18 mouse cellular contexts compared by ENCODE assay signal in the genomic region with DNA sequence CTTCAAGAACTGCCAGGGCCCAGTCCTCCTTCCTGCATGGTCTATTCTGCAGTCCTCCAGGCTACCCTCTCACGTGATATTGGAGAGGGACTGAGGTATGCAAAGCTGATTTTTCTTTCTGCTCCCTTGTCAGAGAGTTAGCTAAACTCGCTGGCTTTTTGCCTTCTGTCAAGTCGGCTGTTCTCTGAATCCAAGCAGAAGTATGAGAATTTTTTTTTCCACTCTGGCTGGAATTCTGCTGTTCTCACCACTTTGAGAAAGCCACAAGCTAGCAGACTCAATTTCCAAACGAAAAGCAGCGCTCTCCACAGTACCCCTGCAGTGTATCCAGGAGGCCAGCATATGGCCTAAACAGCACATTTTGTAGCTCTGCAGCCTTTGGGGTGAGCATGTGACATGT. TPM values are rescaled to one million over a fixed set of nuclear protein-coding genes. Genes with fewer than 3 reads are reported as not detected.
DNase-seq lines count a peak whose midpoint lies in the region; ATAC-seq and TF ChIP-seq lines count a peak whose summit lies in the region.
"Had no signal": no experiment of that assay in that cellular context is flagged by ENCODE, and none has a peak within 500 bp of the region (broad histone marks: within the 10 kb centered on the region; RNA-seq: fewer than 3 reads in every experiment).

No protein-coding gene starts in this region.

- TF ChIP-seq CTCF in kidney, postnatal 0 days (IDR thresholded peaks at IDR 0.05; ENCODE audit: low read depth) = no peak

- H3K4me3 ChIP-seq in kidney, postnatal 0 days (replicated peaks; ENCODE audit: low read depth, low read length) = no peak overlapping the region
- H3K4me3 ChIP-seq in kidney, embryonic 15.5 days (replicated peaks) = no peak overlapping the region
- H3K4me3 ChIP-seq: erythroblast, embryonic 14.5 days; heart, embryonic 13.5 days; hindbrain, embryonic 12.5 days; midbrain, embryonic 12.5 days had no signal

- WGBS in kidney, postnatal 0 days = 54% methylated on average over 5 of the region's 5 CpGs
- 64% methylated on average over 5 of the region's 5 CpGs for WGBS in kidney, embryonic 15.5 days

- DNase-seq in kidney, postnatal 0 days (ENCODE audit: low spot score) = peak; percentile 11
- peak; percentile 48 to 78 for DNase-seq in right cerebral cortex, postnatal 10 days (ENCODE audit: low spot score in 2 of 2)
- no peak for DNase-seq in right cerebral cortex, postnatal 36 days (ENCODE audit: low spot score in 2 of 2)
- peak; percentile 16 to 18 for DNase-seq in layer of hippocampus, postnatal 10 days (ENCODE audit: low spot score in 2 of 2)
- no peak for DNase-seq in yolk sac, embryonic 10.5 days (ENCODE audit: low spot score)
- no peak for DNase-seq in urinary bladder, adult 18-20 months (ENCODE audit: low spot score in 2 of 2)
- DNase-seq: gastrocnemius, postnatal 25 days; kidney, adult 11 months; kidney, postnatal 4 days; thymus, postnatal 25 days had no signal

- H3K4me1 ChIP-seq in kidney, postnatal 0 days (replicated peaks; ENCODE audit: insufficient read depth, low read length) = no peaks in the 10 kb centered on the region
- H3K4me1 ChIP-seq in kidney, embryonic 15.5 days = no peaks in the 10 kb centered on the region
- H3K4me1 ChIP-seq: heart, embryonic 13.5 days had no signal

- H3K36me3 ChIP-seq in kidney, postnatal 0 days (ENCODE audit: insufficient read depth, low read length) = no peaks in the 10 kb centered on the region
- no peaks in the 10 kb centered on the region for H3K36me3 ChIP-seq in kidney, embryonic 15.5 days
- H3K36me3 ChIP-seq: heart, embryonic 13.5 days; hindbrain, embryonic 12.5 days; midbrain, embryonic 12.5 days had no signal

- H3K4me2 ChIP-seq in kidney, postnatal 0 days (ENCODE audit: low read length) = no peak overlapping the region
- no peak overlapping the region for H3K4me2 ChIP-seq in kidney, embryonic 15.5 days
- H3K4me2 ChIP-seq: heart, embryonic 13.5 days; hindbrain, embryonic 12.5 days; midbrain, embryonic 12.5 days had no signal

- H3K27me3 ChIP-seq in kidney, postnatal 0 days (ENCODE audit: insufficient read depth, low read length) = no peaks in the 10 kb centered on the region
- H3K27me3 ChIP-seq in kidney, embryonic 15.5 days = no peaks in the 10 kb centered on the region
- H3K27me3 ChIP-seq: CH12.LX; heart, embryonic 13.5 days; hindbrain, embryonic 12.5 days; midbrain, embryonic 12.5 days had no signal

- H3K9me3 ChIP-seq in kidney, postnatal 0 days (replicated peaks; ENCODE audit: low read length) = no peaks in the 10 kb centered on the region
- no peaks in the 10 kb centered on the region for H3K9me3 ChIP-seq in kidney, embryonic 15.5 days (replicated peaks)
- H3K9me3 ChIP-seq: heart, embryonic 13.5 days; hindbrain, embryonic 12.5 days; midbrain, embryonic 12.5 days had no signal

- H3K27ac ChIP-seq in kidney, postnatal 0 days = no peak overlapping the region
- H3K27ac ChIP-seq in kidney, embryonic 15.5 days = no peak overlapping the region
- H3K27ac ChIP-seq: heart, embryonic 13.5 days; hindbrain, embryonic 12.5 days; midbrain, embryonic 12.5 days had no signal

- ATAC-seq in kidney, postnatal 0 days (replicated peaks; ENCODE audit: low FRiP score, low read depth) = no peak
- no peak for ATAC-seq in kidney, embryonic 15.5 days (replicated peaks; ENCODE audit: low FRiP score)
- ATAC-seq: lung, postnatal 0 days; Patski had no signal

- H3K9ac ChIP-seq in kidney, postnatal 0 days (ENCODE audit: low read depth, low read length) = no peak overlapping the region
- H3K9ac ChIP-seq in kidney, embryonic 15.5 days = no peak overlapping the region
- H3K9ac ChIP-seq: heart, embryonic 13.5 days; hindbrain, embryonic 12.5 days; midbrain, embryonic 12.5 days had no signal

RNA-seq across cellular contexts. Expression of a gene that starts 30.0 kb away (rescaled TPM):
- polyA plus RNA-seq in kidney, postnatal 0 days (2015; fragmentation: Nextera tagmentation; extraction: Ambion mirVana) = 1.6 TPM in 2 replicates
- 2.2 and 2.8 TPM in 2 replicates for polyA plus RNA-seq in kidney, embryonic 15.5 days (2015; fragmentation: Nextera tagmentation; extraction: Ambion mirVana)
- total RNA-seq in layer of hippocampus, postnatal 10 days (2021) = 1 to 10 TPM; 3.3 to 4.9 TPM
- polyA plus RNA-seq: Patski had no signal

Comparison
In these comparisons a context has a peak if more than half of its experiments do, and no peak if none do; other contexts are left out.
1. DNase-seq: peak in kidney, postnatal 0 days (single experiment), right cerebral cortex, postnatal 10 days (2 of 2) and layer of hippocampus, postnatal 10 days (2 of 2); none in right cerebral cortex, postnatal 36 days (0 of 2), yolk sac, embryonic 10.5 days (single experiment) and urinary bladder, adult 18-20 months (0 of 2).